Mouse (Mus musculus): ENCODE data around the gene Map2.

GRCm38 (mm10) chr1:66339213-66339612, 164.1 kb downstream of the Map2 start:
- TF ChIP-seq CTCF (conservative IDR thresholded peaks at IDR 0.05; ENCODE audit: insufficient read depth, insufficient read length, low read depth, low read length): no peak
- no peak for TF ChIP-seq POLR2A (IDR thresholded peaks at IDR 0.05; ENCODE audit: low read depth, low read length)

Data from kidney, adult 2 months (tissue).